Mouse (Mus musculus) CH12.LX (cell line): ENCODE measurements around the gene Cytip. TPM values are rescaled to one million over a fixed set of nuclear protein-coding genes. Genes with fewer than 3 reads are reported as not detected.

Source experiments
- DNase-seq: peaks from one replicate; pipeline ENCODE4 v3.0.0-alpha.2; 2013; ENCODE audit errors: extremely low read depth
- H3K27ac ChIP-seq: 2 replicates; pipeline ENCODE4 v1.5.1; 2012; ENCODE audit warnings: low read depth, mild to moderate bottlenecking, control low read depth, moderate library complexity; ENCODE audit not compliant: insufficient read depth
- H3K27me3 ChIP-seq: replicated peaks from 2 replicates; pipeline ENCODE3; 2012; ENCODE audit warnings: inconsistent platforms
- H3K36me3 ChIP-seq, 2 experiments: replicated peaks in 1 of 2; 2 replicates each; pipeline versions ENCODE3 to v1.6.1; 2012; ENCODE audit warnings: inconsistent platforms in 1 of 2, low read length in 1 of 2, mild to moderate bottlenecking in 1 of 2, mixed read lengths in 1 of 2, moderate library complexity in 1 of 2; ENCODE audit not compliant: control insufficient read depth in 1 of 2, insufficient read depth in 1 of 2
- H3K4me1 ChIP-seq, 2 experiments: 2 replicates each; pipeline ENCODE4 v1.6.1; 2012; ENCODE audit warnings: inconsistent platforms in 1 of 2, moderate library complexity in 1 of 2; ENCODE audit not compliant: insufficient read depth in 2 of 2, control insufficient read depth in 1 of 2
- H3K4me2 ChIP-seq: 2 replicates; pipeline ENCODE4 v1.6.1; 2012; ENCODE audit warnings: low read depth, mild to moderate bottlenecking, control low read depth; ENCODE audit not compliant: poor library complexity, insufficient read depth, severe bottlenecking
- H3K4me3 ChIP-seq, 3 experiments: fragments of 150-350 bp in 1 of 3; sonication (generic) in 1 of 3; replicated peaks in 1 of 3; 2 replicates each; pipeline versions ENCODE3 to v1.5.1; 2011 to 2012; ENCODE audit warnings: low read depth in 2 of 3, low read length in 2 of 3, mild to moderate bottlenecking in 2 of 3, moderate library complexity in 2 of 3, control low read depth in 1 of 3, improper control_type of control experiment in 1 of 3, inconsistent platforms in 1 of 3, mixed read lengths in 1 of 3; ENCODE audit not compliant: poor library complexity in 1 of 3
- H3K79me2 ChIP-seq: replicated peaks from 2 replicates; pipeline ENCODE4 v1.6.1; 2012; ENCODE audit warnings: mild to moderate bottlenecking, moderate library complexity; ENCODE audit not compliant: control insufficient read depth, poor library complexity, insufficient read depth, severe bottlenecking; ENCODE audit errors: extremely low read depth
- H3K9ac ChIP-seq: 2 replicates; pipeline ENCODE4 v1.6.1; 2012; ENCODE audit warnings: low read depth, mild to moderate bottlenecking, control low read depth, moderate library complexity; ENCODE audit not compliant: insufficient read depth
- H3K9me3 ChIP-seq: replicated peaks from 2 replicates; pipeline ENCODE3; 2012; ENCODE audit warnings: low read length, inconsistent platforms, mixed read lengths
- BHLHE40 ChIP-seq: IDR thresholded peaks from 2 replicates; pipeline ENCODE4 v1.6.1; 2011; ENCODE audit warnings: mild to moderate bottlenecking, low read depth, low read length, improper control_type of control experiment
- CHD1 ChIP-seq: IDR thresholded peaks from 2 replicates; pipeline ENCODE4 v1.6.1; 2012; ENCODE audit warnings: low read depth, low read length, improper control_type of control experiment, inconsistent platforms
- CTCF ChIP-seq, 2 experiments: IDR thresholded peaks in 1 of 2; conservative IDR thresholded peaks in 1 of 2; 2 replicates each; pipeline ENCODE4 v1.5.1; 2011 to 2012; ENCODE audit warnings: low read depth in 2 of 2, low read length in 2 of 2, improper control_type of control experiment in 1 of 2, inconsistent platforms in 1 of 2, mild to moderate bottlenecking in 1 of 2, moderate library complexity in 1 of 2
- E2F4 ChIP-seq: IDR thresholded peaks from 2 replicates; pipeline ENCODE4 v1.6.1; 2011; ENCODE audit warnings: low read depth, low read length, improper control_type of control experiment; ENCODE audit not compliant: insufficient replicate concordance
- ELF1 ChIP-seq: IDR thresholded peaks from 2 replicates; pipeline ENCODE4 v1.6.1; 2014; ENCODE audit warnings: low read depth, mild to moderate bottlenecking, inconsistent platforms, low read length, improper control_type of control experiment
- ETS1 ChIP-seq: conservative IDR thresholded peaks from 2 replicates; pipeline ENCODE4 v1.6.1; 2012; ENCODE audit warnings: low read depth, mild to moderate bottlenecking, inconsistent platforms, low read length, improper control_type of control experiment, moderate library complexity
- GABPA ChIP-seq: IDR thresholded peaks from 2 replicates; pipeline ENCODE4 v1.6.1; 2012; ENCODE audit warnings: low read depth, low read length, improper control_type of control experiment, inconsistent platforms; ENCODE audit not compliant: insufficient replicate concordance
- HCFC1 ChIP-seq: IDR thresholded peaks from 2 replicates; pipeline ENCODE4 v1.6.1; 2012; ENCODE audit warnings: low read depth, mild to moderate bottlenecking, inconsistent platforms, low read length, improper control_type of control experiment
- JUN ChIP-seq: IDR thresholded peaks from 2 replicates; pipeline ENCODE4 v1.6.1; 2011; ENCODE audit warnings: low read depth, mild to moderate bottlenecking, low read length, improper control_type of control experiment, moderate library complexity; ENCODE audit not compliant: insufficient read depth
- JUND ChIP-seq: conservative IDR thresholded peaks from 2 replicates; pipeline ENCODE4 v1.6.1; 2011; ENCODE audit warnings: low read depth, low read length, improper control_type of control experiment
- KAT2A ChIP-seq: IDR thresholded peaks from 2 replicates; pipeline ENCODE4 v1.6.1; 2012; ENCODE audit warnings: low read length, improper control_type of control experiment, inconsistent platforms; ENCODE audit not compliant: insufficient replicate concordance
- MAFK ChIP-seq: IDR thresholded peaks from 2 replicates; pipeline ENCODE4 v1.6.1; 2011; ENCODE audit warnings: low read length, improper control_type of control experiment; ENCODE audit not compliant: insufficient replicate concordance
- MAX ChIP-seq: IDR thresholded peaks from 2 replicates; pipeline ENCODE4 v1.6.1; 2011; ENCODE audit warnings: low read length, improper control_type of control experiment
- MEF2A ChIP-seq: IDR thresholded peaks from 2 replicates; pipeline ENCODE4 v1.6.1; 2014; ENCODE audit warnings: low read depth, mild to moderate bottlenecking, inconsistent platforms, low read length, improper control_type of control experiment, borderline replicate concordance
- MXI1 ChIP-seq: IDR thresholded peaks from 2 replicates; pipeline ENCODE4 v1.6.1; 2011; ENCODE audit warnings: mild to moderate bottlenecking, low read depth, low read length, improper control_type of control experiment
- MYC ChIP-seq: IDR thresholded peaks from 2 replicates; pipeline ENCODE4 v1.6.1; 2011; ENCODE audit warnings: low read depth, mild to moderate bottlenecking, improper control_type of control experiment, low read length
- NELFE ChIP-seq: IDR thresholded peaks from 2 replicates; pipeline ENCODE4 v1.6.1; 2011; ENCODE audit warnings: low read depth, low read length, improper control_type of control experiment
- NRF1 ChIP-seq: IDR thresholded peaks from 2 replicates; pipeline ENCODE4 v1.6.1; 2014; ENCODE audit warnings: low read depth, mild to moderate bottlenecking, inconsistent platforms, low read length, improper control_type of control experiment, moderate library complexity
- RAD21 ChIP-seq: IDR thresholded peaks from 2 replicates; pipeline ENCODE4 v1.6.1; 2011; ENCODE audit warnings: low read depth, mild to moderate bottlenecking, low read length, improper control_type of control experiment, moderate library complexity
- RCOR1 ChIP-seq: conservative IDR thresholded peaks from 2 replicates; pipeline ENCODE4 v1.6.1; 2012; ENCODE audit warnings: low read depth, mild to moderate bottlenecking, inconsistent platforms, low read length, improper control_type of control experiment
- SIN3A ChIP-seq: IDR thresholded peaks from 2 replicates; pipeline ENCODE4 v1.6.1; 2012; ENCODE audit warnings: low read length, improper control_type of control experiment, inconsistent platforms
- SMC3 ChIP-seq: IDR thresholded peaks from 2 replicates; pipeline ENCODE4 v1.6.1; 2011; ENCODE audit warnings: low read depth, low read length, improper control_type of control experiment
- UBTF ChIP-seq: IDR thresholded peaks from 2 replicates; pipeline ENCODE4 v1.6.1; 2012; ENCODE audit warnings: low read depth, mild to moderate bottlenecking, inconsistent platforms, low read length, improper control_type of control experiment, moderate library complexity
- USF2 ChIP-seq: conservative IDR thresholded peaks from 2 replicates; pipeline ENCODE4 v1.6.1; 2011; ENCODE audit warnings: low read depth, low read length, improper control_type of control experiment
- ZC3H11A ChIP-seq: IDR thresholded peaks from 2 replicates; pipeline ENCODE4 v1.6.1; 2012; ENCODE audit warnings: low read depth, mild to moderate bottlenecking, inconsistent platforms, low read length, improper control_type of control experiment
- ZKSCAN1 ChIP-seq: IDR thresholded peaks from 2 replicates; pipeline ENCODE4 v1.6.1; 2012; ENCODE audit warnings: low read depth, inconsistent platforms, low read length, improper control_type of control experiment, borderline replicate concordance
- ZMIZ1 ChIP-seq: IDR thresholded peaks from 2 replicates; pipeline ENCODE4 v1.6.1; 2012; ENCODE audit warnings: low read depth, mild to moderate bottlenecking, inconsistent platforms, low read length, improper control_type of control experiment
- dilution Hi-C: fragments of 300-500 bp; cut with MboI; formaldehyde crosslinking; loops from 2 replicates; pipeline ENCODE4 v1.14.3; 2020; ENCODE audit warnings: low sequenced_read_pairs; ENCODE audit not compliant: extremely low pct_unique_long_range_greater_than_20kb, extremely low pct_ligation_motif_present
- in situ Hi-C: fragments of 300-500 bp; cut with MboI; formaldehyde crosslinking; loops from 3 replicates; pipeline ENCODE4 v1.14.3; 2019; ENCODE audit warnings: low sequenced_read_pairs, low pct_ligation_motif_present, low pct_unique_long_range_greater_than_20kb, mixed read lengths
- polyA plus RNA-seq: library from polyadenylated mRNA; unstranded; fragments of >175 nt; gene quantifications from 2 replicates; pipeline ENCODE4 v1.2.1, GENCODE M21; 2012; ENCODE audit warnings: low read depth; ENCODE audit not compliant: insufficient read length
- total RNA-seq, 2 experiments: library from RNA; depleted of rRNA; stranded (reverse); fragments of 300-350 nt in 1 of 2; fragments of >200 nt in 1 of 2; gene quantifications; 2 replicates each; pipeline ENCODE4 v1.2.3; 2012 to 2014

The Cytip gene
- total and polyA plus RNA-seq, 3 experiments = 43.1 to 61.3 (median 55.9) TPM

DNA sequence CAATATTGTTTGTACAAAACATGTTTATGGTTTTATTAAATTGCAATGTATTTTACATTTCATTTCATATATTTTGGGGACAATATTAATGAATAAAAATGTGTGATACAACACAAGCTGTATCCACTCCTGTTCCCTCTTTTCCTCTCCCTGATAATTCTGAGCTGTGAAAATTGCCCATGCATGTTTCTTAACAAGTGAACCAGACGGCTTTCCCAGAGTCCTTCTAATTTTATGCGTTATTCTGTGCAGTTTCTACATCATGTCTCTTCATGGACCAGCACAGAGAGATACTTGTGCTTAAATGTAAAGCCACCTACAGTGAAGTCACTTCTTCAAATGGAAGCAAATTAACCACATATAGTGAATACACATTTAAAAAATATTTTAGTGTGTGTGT lies 42.2 kb upstream of the Cytip start:
- no peak overlapping the region for H3K4me3 ChIP-seq
- no peak for DNase-seq
- TF ChIP-seq CHD1 = no peak
- no peak for TF ChIP-seq JUN
- TF ChIP-seq GABPA = no peak
- TF ChIP-seq BHLHE40 = no peak
- TF ChIP-seq HCFC1 = no peak
- TF ChIP-seq JUND = no peak
- TF ChIP-seq SMC3 = no peak
- TF ChIP-seq CTCF (conservative IDR thresholded peaks at IDR 0.05 in 1 of 2, IDR thresholded peaks at IDR 0.05 in 1 of 2; ENCODE audit: low read depth in 2 of 2, low read length in 2 of 2) = no peak
- TF ChIP-seq KAT2A = no peak
- no peak for TF ChIP-seq MEF2A
- TF ChIP-seq ZC3H11A = no peak
- TF ChIP-seq MAFK = no peak
- H3K27ac ChIP-seq = no peak overlapping the region
- peaks cover 5% of the 10 kb centered on the region for H3K9me3 ChIP-seq
- peaks cover 0 to 6% of the 10 kb centered on the region in 2 experiments; a peak in 1 of 4 replicates for H3K4me1 ChIP-seq
- in situ Hi-C loops (no loop called here), dilution Hi-C loops (no loop called here)
- H3K36me3 ChIP-seq = no peaks in the 10 kb centered on the region
- no peak overlapping the region for H3K9ac ChIP-seq
- no peaks in the 10 kb centered on the region for H3K79me2 ChIP-seq
- H3K27me3 ChIP-seq = no peaks in the 10 kb centered on the region
- no peak overlapping the region for H3K4me2 ChIP-seq

DNA sequence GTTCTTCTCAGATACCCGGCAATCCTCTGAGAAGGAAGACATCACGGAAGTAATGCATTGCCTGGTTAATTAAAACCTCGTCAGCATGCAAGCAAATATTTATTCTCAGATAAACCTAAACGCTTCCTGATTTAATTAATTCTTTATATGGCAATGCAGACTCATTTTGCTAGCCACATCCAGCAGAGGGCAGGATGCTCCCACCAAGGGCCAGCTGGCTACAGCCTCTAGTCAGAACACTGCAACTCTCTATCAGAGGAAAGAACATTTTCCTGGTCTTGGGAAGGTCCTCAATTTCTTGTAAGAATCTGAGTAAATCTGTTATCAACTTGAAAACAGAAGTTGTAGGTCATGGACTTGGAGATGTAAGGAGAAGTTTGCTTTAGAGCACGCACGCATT lies 4.1 kb upstream of the Cytip start:
- Histone ChIP-seq H3K4me3 (no peak overlapping the region), H3K4me1 (peaks cover 2 to 23% of the 10 kb centered on the region in 2 experiments), H3K27me3 (no peaks in the 10 kb centered on the region), H3K27ac (no peak overlapping the region), H3K9ac (no peak overlapping the region), H3K4me2 (no peak overlapping the region)
- in situ Hi-C loops (loop anchor here (25.0 kb wide), 2 partner anchors 88 to 263 kb away; partner anchors contain the start of gene Gm17409), dilution Hi-C loops (no loop called here)
- TF ChIP-seq JUN (no peak), CTCF (conservative IDR thresholded peaks at IDR 0.05 in 1 of 2, IDR thresholded peaks at IDR 0.05 in 1 of 2; ENCODE audit: low read depth in 2 of 2, low read length in 2 of 2) (peak; percentile 34 to 93; a peak in 3 of 4 replicates), CHD1 (no peak), RAD21 (peak; percentile 97), MAX (no peak), MXI1 (no peak), NELFE (0 out of 2 replicates have a peak, but pooled peaks have one; percentile 18), UBTF (no peak), USF2 (no peak), KAT2A (no peak), SIN3A (0 out of 2 replicates have a peak, but pooled peaks have one; percentile 42), ELF1 (no peak; the same call in 1 of the 2 replicates), MYC (no peak), RCOR1 (no peak), ZKSCAN1 (no peak), ZC3H11A (peak; percentile 75), BHLHE40 (no peak), NRF1 (no peak), MEF2A (no peak), E2F4 (no peak), SMC3 (peak; percentile 91), ZMIZ1 (no peak), ETS1 (no peak)
- TF ChIP-seq, all 38 proteins: peak for 6
- Histone ChIP-seq H3K9me3 (no peaks in the 10 kb centered on the region), H3K79me2 (no peaks in the 10 kb centered on the region), H3K36me3 (no peaks in the 10 kb centered on the region)
- peak; percentile 57 for DNase-seq
